Mouse (Mus musculus): ENCODE data around the gene Tenm4. TPM values are rescaled to one million over a fixed set of nuclear protein-coding genes. Genes with fewer than 3 reads are reported as not detected.

Gene Tenm4
- total RNA-seq (2021): 10 to 100 TPM; 15.6 to 22.3 TPM
- long read RNA-seq, experiment 1, partial matches to known transcripts: 2 of 6 reads
- long read RNA-seq, experiment 1, other reads (novel, unspliced or antisense): 4 of 6 reads
- long read RNA-seq, experiment 2, partial matches to known transcripts: 0 of 6 reads
- long read RNA-seq, experiment 2, other reads (novel, unspliced or antisense): 6 of 6 reads

DNA sequence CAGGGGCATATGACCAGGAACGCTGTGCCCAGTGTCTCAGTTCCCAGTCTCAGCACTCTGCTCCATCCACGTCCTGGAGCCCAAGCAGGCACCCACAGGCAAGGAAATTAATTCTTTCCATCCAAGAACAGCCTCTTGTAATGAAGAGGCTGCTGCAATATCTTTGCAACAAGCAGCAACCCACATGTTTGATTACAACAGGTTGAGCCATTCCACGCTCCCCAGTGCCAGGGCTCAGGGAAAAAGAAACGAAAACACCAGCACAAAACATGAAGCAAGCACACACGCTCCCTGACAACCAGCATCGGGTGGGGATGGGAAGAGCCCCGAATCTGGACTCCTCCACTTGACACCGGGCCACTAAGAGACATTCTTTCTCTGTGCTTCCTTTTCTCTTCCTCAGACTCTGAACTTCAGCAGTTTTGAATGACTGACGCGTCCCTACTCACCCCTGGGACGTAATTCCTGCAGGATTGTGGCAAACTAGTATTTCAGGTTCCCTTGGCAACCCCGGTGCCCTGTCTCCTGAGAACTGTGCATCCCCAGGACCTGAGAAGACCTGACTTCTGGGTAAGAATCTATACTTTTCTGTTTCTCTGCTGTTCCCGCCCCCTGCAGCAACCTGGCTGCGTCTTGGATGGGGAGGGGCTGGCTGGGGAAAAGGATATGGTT is at the start of gene Tenm4:
TSS of gene Tenm4 (plus strand) at position 323 of the 672 bp plus-strand sequence.
- peak; percentile 35 for DNase-seq

DNA sequence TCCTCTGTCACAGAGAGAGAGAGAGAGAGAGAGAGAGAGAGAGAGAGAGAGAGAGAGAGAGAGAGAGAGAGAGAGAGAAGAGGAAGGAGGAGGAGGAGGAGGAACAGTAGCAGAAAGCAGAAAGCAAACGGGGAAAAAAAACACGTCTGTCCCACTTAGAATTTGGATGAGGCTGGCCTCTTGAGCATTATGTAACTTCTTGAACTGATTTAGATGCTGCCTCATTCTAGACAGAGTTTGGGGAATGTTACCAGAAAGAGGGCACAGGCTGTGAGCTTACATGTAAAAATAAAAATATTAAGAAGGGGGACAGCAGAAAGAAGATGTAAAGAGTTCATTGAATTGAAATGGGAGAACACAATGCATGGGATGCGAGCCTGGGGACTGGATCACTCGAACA is 40.3 kb upstream of the Tenm4 start:
- no peak for DNase-seq

DNA sequence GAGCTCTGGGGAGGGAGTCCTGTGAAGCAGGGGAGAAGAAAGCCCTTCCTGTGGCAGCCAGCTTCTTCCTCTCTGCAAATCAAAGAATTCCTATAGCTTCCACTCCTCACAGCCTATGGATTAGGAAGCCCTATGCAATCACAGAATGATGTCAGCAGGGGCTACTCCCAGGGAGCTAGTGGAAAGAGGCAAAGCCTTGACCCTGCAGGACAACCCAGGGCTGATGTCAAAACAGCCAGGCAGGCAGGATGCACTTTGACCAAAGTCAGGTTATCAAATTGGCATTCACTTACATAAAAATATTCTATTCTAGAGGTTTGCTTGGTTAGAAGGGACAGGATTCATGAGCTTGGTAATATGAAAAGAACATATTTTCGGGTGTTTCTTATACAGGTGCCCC is 39.9 kb upstream of the Tenm4 start:
- DNase-seq: no peak

GRCm38 (mm10) chr7:96136497-96136961 is 34.5 kb upstream of the Tenm4 start:
- peak; percentile 8 for DNase-seq

DNA sequence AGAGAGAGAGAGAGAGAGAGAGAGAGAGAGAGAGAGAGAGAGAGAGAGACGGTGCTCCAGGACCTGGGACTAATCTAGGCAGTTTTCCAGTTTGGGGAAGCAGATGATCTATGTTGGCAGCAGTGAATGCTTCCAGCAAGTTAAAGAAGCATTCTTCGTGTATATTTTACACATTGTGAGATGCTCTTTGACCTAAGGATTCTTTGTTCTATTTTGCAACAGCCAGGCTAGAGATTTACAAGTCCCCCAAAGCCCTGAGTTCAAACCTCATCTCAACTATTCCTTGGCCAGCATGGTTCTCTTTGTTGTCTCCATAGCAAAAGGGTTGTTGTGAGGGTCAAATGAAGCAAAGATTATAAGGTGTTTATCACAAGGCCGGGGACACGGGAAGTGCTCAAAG is 29.2 kb upstream of the Tenm4 start:
- no peak for DNase-seq

DNA sequence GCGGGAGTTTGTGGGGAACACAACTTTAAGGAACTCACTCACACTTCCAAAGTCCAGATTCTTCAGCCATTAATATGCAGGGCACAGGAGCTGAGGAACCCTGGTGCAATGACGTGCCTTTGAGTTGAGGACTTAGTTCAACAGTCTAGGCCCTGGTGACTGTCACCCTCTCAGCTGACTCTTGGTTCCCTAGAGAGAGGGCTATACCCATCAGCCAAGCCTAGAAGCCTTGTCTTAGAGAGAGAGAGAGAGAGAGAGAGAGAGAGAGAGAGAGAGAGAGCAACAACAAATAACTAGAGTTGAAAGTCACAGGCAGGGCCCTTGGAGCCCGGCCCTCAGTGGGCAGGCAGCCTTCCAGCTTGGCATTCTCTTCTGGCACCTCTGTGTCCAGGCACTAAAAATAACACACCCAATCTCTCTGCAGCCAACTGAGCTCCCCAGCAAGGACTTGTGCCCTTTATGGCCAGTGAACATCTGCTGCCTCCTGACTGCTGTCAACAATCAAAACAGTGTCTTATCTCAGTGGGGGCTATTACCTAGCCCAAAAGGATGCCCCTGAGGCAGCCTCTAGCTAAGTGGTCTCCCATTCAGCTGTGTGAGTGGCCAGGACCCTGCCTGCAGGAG is 28.0 kb upstream of the Tenm4 start:
- peak; percentile 83 for DNase-seq

GRCm38 (mm10) chr7:96147436-96147835 is 23.6 kb upstream of the Tenm4 start:
- peak; percentile 44 for DNase-seq

GRCm38 (mm10) chr7:96148191-96148590 is 22.9 kb upstream of the Tenm4 start:
- no peak for DNase-seq

DNA sequence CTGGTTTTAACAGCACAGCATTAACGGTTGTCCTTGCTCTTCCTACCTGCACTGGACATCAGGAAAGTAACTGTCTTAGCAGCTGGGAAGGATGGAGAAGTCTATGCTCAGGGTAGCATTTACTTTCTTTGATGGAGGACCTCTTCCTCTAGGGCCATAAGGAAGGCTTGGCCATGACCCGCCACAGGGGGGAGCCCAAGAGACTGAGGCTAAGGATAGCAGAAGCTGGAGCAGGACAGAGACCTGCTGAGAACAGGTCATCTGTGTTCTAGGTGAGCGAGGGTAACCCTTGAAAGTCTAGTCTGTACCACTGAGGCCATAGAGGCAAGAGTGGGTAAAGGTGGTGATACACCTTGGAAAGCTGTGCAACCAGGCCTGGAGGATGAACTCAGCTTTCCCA is 19.8 kb upstream of the Tenm4 start:
- peak; percentile 89 for DNase-seq

DNA sequence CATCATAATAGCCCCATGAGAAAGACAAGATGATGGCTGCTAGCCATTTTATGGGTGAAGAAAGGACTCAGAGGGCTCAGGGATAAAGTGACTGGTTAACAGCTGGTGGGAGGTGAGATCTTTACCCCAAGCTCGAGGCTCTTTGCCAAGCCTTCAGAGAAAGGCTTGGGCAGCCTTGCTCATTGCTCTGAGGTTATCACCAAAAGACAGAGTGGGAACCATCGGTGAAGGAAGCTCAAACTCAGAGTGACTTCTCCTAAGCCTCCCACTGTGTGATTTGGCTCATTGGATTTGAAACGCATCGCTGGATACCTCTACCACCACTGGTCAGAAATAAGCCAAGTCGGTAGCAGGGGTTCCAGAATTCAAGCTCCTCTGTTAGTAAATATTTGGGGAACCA is 19.1 kb upstream of the Tenm4 start:
- DNase-seq: no peak

- no peak for DNase-seq
These were observed 18.6 kb upstream of the Tenm4 start for GRCm38 (mm10) chr7:96152431-96152830.

- DNase-seq: peak; percentile 78
These were observed 18.1 kb upstream of the Tenm4 start for GRCm38 (mm10) chr7:96152924-96153359.

- peak; percentile 15 for DNase-seq
These were observed 17.0 kb upstream of the Tenm4 start for GRCm38 (mm10) chr7:96154025-96154424.

- DNase-seq: peak; percentile 79
These were observed 14.4 kb upstream of the Tenm4 start for GRCm38 (mm10) chr7:96156481-96157255.

- DNase-seq: no peak
These were observed 6.9 kb upstream of the Tenm4 start for GRCm38 (mm10) chr7:96164141-96164540.

- peak; percentile 59 for DNase-seq
These were observed 2.1 kb upstream of the Tenm4 start for GRCm38 (mm10) chr7:96168921-96169320.

DNA sequence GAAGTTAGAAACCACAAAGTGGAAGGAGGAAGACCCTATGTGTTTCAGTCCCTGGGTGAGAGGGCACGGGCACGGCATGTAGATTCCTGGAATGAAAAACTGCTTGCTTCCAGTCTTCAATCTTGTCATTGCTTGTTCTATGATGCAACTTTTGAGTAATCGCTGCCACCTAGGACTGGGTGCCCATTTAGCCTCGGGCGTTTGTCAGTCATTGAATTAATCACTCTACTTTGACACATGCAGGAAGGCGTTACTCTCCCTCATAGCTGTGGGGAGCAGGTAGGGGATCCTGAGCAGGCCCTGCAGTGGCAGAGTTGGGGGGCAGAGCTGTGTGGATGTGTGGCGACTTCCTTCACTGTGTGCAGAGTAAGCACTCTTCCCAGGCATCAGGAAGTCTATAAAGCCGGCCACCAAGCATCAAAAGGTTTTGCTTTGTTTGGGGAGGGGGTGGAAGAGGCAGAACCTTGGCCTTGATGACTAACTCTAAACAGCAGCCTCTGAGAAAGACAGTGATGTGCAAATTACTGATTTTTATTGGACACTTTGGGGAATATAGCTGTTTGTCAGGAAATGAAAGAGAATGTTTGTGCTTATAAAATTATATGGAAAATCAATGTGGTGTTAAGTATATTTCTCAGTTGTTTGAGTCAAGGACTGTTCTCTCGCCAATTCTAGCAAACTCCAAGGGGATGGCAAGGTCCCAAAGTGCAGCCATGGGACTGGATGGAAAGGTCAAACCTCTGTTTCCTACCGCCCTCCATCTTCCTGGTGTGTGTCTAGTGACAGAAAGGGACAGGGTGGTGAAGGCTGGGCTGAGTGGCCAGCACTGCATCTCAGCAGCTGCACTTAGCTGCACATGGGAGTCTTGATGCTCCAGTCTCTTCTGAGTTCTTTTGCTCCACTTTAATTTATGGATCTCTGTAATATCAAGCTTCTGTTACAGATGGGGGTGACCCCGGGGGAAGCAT is 834 bp downstream of the Tenm4 start:
- peak; percentile 38 for DNase-seq

GRCm38 (mm10) chr7:96176781-96177180 is 5.7 kb downstream of the Tenm4 start:
- no peak for DNase-seq

GRCm38 (mm10) chr7:96181751-96182150 is 10.7 kb downstream of the Tenm4 start:
- no peak for DNase-seq

DNA sequence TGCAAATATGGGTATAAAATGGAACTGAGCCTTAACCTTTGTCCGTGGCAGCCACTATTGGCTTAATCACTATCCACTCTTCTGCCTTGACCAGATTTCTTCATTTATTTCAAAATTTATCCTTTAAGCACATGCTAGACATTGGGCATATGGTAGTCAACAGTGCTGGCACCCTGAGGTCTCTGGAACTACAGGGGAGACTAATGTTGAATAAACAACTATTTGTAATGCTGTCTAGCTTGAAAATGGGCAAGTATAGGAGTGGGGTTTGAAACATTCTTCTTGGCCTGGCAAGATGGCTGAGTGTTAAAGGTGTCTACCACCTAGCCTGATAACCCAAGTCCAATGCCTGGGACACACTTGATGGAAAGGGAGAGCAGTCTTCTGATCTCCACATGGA is 12.1 kb downstream of the Tenm4 start:
- no peak for DNase-seq

- no peak for DNase-seq
These were observed 14.4 kb downstream of the Tenm4 start for GRCm38 (mm10) chr7:96185411-96185810.

Measured in adrenal gland, postnatal 10 days (tissue).